Mouse (Mus musculus) thymus, postnatal 25 days (tissue): ENCODE measurements around the gene Wscd2.

Experiments used
- DNase-seq: peaks from one replicate; pipeline ENCODE4 v3.0.0; 2022

Wscd2 gene

GRCm38 (mm10) chr5:113490033-113490432, at the start of gene Wscd2:
TSS of gene Wscd2 (plus strand) at chr5:113490333.
- DNase-seq: no peak

GRCm38 (mm10) chr5:113442180-113442579, 48.0 kb upstream of the Wscd2 start:
- DNase-seq: no peak

GRCm38 (mm10) chr5:113448023-113448734, 42.0 kb upstream of the Wscd2 start:
- DNase-seq: no peak

GRCm38 (mm10) chr5:113449336-113449735, 40.8 kb upstream of the Wscd2 start:
- DNase-seq: no peak

GRCm38 (mm10) chr5:113452691-113453090, 37.4 kb upstream of the Wscd2 start:
- DNase-seq: no peak

- no peak for DNase-seq
These were observed 36.8 kb upstream of the Wscd2 start for GRCm38 (mm10) chr5:113453356-113453755.

GRCm38 (mm10) chr5:113456020-113456419, 34.1 kb upstream of the Wscd2 start:
- no peak for DNase-seq

GRCm38 (mm10) chr5:113456756-113457155, 33.4 kb upstream of the Wscd2 start:
- no peak for DNase-seq

GRCm38 (mm10) chr5:113457260-113457659, 32.9 kb upstream of the Wscd2 start:
- no peak for DNase-seq

GRCm38 (mm10) chr5:113459942-113460341, 30.2 kb upstream of the Wscd2 start:
- no peak for DNase-seq

GRCm38 (mm10) chr5:113461582-113461981, 28.6 kb upstream of the Wscd2 start:
- DNase-seq: no peak

GRCm38 (mm10) chr5:113461998-113462625, 28.0 kb upstream of the Wscd2 start:
- DNase-seq: no peak

GRCm38 (mm10) chr5:113464731-113465130, 25.4 kb upstream of the Wscd2 start:
- DNase-seq: no peak

GRCm38 (mm10) chr5:113466536-113466935, 23.6 kb upstream of the Wscd2 start:
- no peak for DNase-seq

- DNase-seq: no peak
These were observed 23.1 kb upstream of the Wscd2 start for GRCm38 (mm10) chr5:113467072-113467471.

GRCm38 (mm10) chr5:113467765-113468164, 22.4 kb upstream of the Wscd2 start:
- DNase-seq: no peak

- no peak for DNase-seq
These were observed 21.5 kb upstream of the Wscd2 start for GRCm38 (mm10) chr5:113468625-113469024.

- DNase-seq: no peak
These were observed 20.9 kb upstream of the Wscd2 start for GRCm38 (mm10) chr5:113469231-113469630.

GRCm38 (mm10) chr5:113469826-113470225, 20.3 kb upstream of the Wscd2 start:
- no peak for DNase-seq

GRCm38 (mm10) chr5:113471417-113471816, 18.7 kb upstream of the Wscd2 start:
- DNase-seq: peak; percentile 64

- no peak for DNase-seq
These were observed 17.8 kb upstream of the Wscd2 start for GRCm38 (mm10) chr5:113472339-113472738.

- DNase-seq: no peak
These were observed 13.3 kb upstream of the Wscd2 start for GRCm38 (mm10) chr5:113476816-113477215.

- no peak for DNase-seq
These were observed 11.1 kb upstream of the Wscd2 start for GRCm38 (mm10) chr5:113479075-113479474.

GRCm38 (mm10) chr5:113480451-113480850, 9.7 kb upstream of the Wscd2 start:
- DNase-seq: no peak
